Mouse (Mus musculus): Measurements from ENCODE around the gene Nxpe5.

Nxpe5 gene

GRCm38 (mm10) chr5:138277994-138278393 is 52.3 kb downstream of the Nxpe5 start:
- DNase-seq (ENCODE audit: low spot score): no peak

- DNase-seq (ENCODE audit: low spot score): no peak
Measured at GRCm38 (mm10) chr5:138279585-138280424, 54.1 kb downstream of the Nxpe5 start, which contains the start of the genes Gm43720, Gpc2 and Stag3. TSS of gene Gm43720 (minus strand) at chr5:138279958. TSS of gene Gpc2 (minus strand) at chr5:138280005. TSS of gene Stag3 (plus strand) at chr5:138280240.

DNA sequence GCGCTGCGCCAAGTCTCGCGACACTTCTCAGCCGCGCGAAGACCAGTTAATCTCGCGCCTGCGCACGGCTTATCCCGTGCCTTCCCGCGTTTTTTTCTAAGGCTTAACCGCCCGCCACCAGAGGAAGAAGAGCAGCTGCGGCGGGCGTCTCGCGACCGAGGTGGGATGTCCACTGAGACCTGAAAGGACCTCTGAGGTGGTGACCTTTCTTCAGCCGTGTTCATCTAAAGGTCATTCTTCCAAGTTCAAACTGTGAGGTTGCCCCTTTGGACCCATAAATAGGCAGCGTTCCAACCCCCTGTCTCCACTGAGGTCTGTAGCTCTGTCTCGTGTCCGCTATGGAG is 54.7 kb downstream of the Nxpe5 start:
- DNase-seq (ENCODE audit: low spot score): no peak

DNA sequence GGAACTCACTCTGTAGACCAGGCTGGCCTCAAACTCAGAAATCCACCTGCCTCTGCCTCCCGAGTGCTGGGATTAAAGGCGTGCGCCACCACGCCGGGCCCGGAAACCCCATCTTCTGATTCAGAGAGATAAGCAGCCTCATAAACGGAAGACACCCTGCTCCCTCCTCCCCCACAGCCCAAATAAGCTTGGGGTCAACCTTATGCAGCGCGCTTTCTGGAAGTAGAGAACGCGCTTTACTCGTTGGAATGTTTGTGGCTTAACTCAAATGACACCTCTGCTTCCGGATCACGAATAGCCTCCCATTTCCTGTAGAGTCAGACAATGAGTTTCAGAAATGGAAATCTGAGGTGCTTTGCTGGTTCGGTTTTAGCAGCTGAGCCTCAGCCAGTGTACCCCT is 55.1 kb downstream of the Nxpe5 start:
- DNase-seq (ENCODE audit: low spot score): no peak

DNA sequence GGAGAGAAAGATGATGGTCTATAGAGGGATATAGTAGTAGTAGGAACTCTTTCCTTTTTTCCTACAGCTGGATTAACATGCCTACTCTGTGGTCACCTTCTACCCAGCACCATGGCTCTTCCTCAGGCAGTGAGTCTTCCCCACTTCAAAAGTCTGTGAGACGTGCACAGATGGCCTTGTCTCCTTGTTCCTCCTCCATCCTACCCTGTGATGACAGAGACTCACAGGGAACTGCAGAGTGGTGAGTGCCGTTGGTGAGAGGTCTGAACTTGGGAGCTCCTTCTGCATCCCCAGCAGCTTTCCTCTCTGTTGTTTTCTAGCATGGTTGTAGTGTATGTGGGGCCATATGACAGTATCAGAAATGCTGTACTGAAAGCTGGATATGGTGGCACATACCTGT is 56.1 kb downstream of the Nxpe5 start:
- DNase-seq (ENCODE audit: low spot score): no peak

DNA sequence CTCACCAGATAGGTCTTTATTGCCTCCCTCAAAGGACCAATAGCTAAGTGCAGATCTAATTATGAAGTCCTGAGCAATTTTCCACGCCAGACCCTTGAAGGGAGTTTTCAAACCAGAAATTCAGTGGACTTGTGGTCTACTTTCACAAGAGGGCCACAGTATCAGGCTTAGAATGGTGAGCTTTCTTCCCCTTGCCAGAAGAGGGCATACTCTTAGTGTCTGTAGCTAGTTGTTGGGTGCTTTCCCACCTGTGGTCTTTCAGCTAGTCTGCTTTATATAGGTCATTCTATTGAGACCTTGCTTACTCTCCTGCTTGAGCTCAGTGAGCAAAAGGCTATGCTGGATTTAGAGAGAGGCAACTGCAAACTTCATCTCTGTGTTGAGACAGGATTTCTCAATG is 57.8 kb downstream of the Nxpe5 start:
- DNase-seq (ENCODE audit: low spot score): no peak

GRCm38 (mm10) chr5:138287861-138288260 is 62.2 kb downstream of the Nxpe5 start:
- DNase-seq (ENCODE audit: low spot score): no peak

GRCm38 (mm10) chr5:138291638-138292037 is 65.9 kb downstream of the Nxpe5 start:
- no peak for DNase-seq (ENCODE audit: low spot score)

GRCm38 (mm10) chr5:138294158-138294557 is 68.5 kb downstream of the Nxpe5 start:
- DNase-seq (ENCODE audit: low spot score): no peak

DNA sequence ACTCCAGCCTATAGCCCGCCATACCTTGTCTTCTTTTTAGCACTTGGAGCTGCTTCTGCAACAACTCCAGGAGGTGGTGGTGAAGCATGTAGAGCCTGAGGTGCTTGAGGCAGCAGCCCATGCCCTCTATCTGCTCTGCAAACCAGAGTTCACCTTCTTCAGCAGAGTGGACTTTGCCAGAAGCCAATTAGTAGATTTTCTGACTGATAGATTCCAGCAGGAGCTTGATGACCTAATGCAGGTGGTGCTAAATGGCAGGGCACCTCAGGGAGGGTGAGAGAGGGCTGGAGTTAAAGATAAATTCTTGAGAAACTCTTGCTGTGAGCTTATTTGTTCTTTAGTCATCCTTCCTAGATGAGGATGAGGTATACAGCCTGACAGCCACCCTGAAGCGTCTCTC is 73.9 kb downstream of the Nxpe5 start:
- no peak for DNase-seq (ENCODE audit: low spot score)
